Mouse (Mus musculus): ENCODE measurements around the gene Tmem136.
"Not testable (repeated sequence)": the region's sequence is repeated elsewhere in the genome, so short reads cannot be mapped to it uniquely, and the experiment has no call there.

Tmem136 gene

DNA sequence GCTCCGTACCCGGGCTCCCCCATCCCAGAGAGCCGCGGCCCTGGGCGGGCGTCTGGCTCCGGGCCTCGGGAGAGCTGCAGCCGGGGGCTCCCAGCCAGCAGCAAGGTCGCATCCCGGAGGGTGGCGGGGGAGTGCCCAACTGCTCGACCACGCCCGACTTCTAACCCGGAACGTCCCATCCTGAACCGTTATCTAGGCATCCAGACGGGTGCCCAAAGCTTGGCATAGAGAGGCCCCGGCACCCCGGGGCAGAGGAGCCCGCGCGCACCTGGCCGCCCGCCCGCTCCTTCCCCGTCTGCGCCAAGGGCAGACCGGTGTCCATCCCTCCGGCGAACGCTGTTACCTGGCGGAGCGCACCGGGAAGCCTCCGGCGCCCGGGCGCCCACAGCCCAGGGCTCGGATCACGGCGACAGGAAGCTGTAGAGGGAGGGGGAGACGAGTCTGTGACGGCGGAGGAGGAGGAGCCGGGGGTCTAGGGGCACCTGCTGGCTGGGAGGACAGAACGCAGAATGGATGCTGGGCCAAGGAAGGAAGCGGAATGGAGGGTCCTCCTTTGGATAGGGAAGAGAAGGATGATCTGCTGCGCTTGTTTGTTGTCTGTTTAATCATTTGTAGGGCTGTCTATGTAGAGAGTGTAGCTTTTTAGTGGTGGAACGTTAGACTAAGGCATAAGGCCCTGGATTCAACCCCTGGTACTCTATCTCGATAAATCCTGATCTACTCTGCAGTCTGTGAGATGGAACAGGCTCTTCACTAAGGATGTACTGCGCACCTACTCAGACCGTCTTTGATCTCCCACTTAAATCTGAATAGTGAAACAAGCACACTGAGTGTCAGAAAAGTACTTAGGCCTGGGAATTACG is at the start of gene Tmem136:
Tmem136 (minus strand) TSS at position 437 of the 863 bp plus-strand sequence.
- peak; percentile 40 for DNase-seq (ENCODE audit: low read depth)

DNA sequence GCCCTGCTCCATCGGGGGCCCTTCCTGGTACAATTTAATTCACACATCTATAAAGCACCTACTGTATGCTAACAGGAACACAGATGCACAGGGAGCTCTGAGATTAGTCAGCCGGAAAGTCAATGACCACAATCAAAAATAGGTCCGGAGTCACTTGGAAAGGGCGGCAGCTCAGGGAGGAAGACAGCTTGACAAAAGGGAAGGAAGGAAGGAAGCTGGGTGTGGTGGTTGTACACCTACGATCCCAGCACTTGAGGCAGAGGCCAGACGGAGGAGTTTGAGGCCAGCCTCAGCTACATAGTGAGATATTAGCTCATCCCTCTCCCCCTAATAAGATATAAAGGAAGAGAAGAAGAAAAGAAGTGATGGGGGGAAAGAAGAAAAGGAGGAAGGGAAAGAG is 39.6 kb upstream of the Tmem136 start:
- no peak for DNase-seq (ENCODE audit: low read depth)

DNA sequence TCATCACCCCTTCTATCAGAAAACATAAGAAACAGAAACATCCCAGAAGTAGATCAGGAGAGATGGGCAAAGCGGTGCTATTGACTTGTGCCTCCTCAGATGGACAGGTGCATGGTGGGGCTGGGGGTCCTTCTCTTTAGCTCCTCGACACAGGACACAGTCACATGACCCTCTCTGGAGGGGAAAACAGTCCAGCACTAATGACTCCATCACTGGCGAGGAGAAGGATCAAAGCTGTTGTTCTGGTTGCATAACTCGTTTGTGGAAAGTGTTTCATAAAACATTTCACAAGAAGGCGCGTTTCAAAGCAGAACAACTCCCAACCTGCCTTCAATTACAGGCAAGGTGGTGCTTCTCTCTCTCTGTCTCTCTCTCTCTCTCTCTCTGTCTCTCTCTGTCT is 35.4 kb upstream of the Tmem136 start:
- no peak for DNase-seq (ENCODE audit: low read depth)

DNA sequence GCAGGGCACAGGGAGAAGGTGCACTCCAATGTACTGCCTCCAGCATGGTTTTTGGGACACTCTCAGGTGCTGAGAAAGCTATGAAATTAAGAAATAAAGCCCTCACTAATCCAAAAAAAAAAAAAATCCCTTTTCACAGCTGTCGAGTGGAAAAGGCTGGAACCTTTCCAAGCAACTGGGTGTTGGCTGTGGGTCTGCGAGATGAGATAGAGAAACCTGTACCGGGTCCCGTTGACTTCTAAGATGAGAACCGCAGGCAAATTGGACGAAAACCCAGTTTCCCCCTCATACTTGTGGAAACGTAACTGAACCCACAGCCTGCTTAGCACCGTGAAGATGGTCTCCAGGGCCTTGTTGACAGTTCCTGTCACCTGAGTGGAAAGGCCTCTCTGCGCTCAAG is 34.6 kb upstream of the Tmem136 start:
- DNase-seq (ENCODE audit: low read depth) = no peak

DNA sequence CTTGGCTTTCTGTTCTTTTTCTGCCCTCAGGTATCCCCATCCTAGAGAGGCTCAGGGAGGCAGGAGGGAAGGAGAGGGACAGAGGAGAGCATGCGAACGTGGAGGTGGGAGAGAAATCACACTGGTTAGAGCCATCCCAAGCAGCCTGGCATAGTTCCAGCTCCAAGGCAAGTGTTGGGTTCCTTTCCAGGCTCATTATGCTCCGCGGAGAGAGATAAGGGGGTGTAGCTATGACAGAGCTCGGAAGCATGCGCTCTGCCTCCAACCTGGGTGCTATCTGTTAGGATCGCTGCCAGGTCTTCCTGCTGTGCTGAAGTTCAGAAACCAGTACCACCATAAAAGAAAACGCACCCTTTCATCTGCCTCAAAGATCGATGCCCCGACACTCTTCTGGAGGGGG is 33.7 kb upstream of the Tmem136 start:
- no peak for DNase-seq (ENCODE audit: low read depth)

DNA sequence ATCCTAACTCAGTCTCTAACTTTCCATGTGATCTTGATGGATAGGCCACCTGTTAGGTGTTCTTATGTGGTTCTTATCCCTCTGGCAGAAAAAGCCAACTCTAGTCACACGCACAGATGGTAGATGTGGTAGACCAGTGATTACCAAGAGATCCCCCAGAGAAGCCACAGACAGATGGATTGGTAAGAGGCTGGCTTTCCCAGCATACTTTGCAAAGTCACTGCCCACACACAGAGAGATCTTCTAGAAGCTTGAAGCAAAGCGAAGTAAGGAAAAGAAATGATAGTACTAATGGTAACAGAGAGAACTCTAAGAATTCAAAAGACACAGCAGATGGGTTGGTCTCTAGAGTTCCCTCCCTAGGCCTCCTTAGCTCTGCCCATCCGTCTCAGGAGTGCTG is 33.1 kb upstream of the Tmem136 start:
- no peak for DNase-seq (ENCODE audit: low read depth)

- DNase-seq (ENCODE audit: low read depth) = no peak
Measured at GRCm38 (mm10) chr9:43145196-43145595, 28.8 kb upstream of the Tmem136 start.

DNA sequence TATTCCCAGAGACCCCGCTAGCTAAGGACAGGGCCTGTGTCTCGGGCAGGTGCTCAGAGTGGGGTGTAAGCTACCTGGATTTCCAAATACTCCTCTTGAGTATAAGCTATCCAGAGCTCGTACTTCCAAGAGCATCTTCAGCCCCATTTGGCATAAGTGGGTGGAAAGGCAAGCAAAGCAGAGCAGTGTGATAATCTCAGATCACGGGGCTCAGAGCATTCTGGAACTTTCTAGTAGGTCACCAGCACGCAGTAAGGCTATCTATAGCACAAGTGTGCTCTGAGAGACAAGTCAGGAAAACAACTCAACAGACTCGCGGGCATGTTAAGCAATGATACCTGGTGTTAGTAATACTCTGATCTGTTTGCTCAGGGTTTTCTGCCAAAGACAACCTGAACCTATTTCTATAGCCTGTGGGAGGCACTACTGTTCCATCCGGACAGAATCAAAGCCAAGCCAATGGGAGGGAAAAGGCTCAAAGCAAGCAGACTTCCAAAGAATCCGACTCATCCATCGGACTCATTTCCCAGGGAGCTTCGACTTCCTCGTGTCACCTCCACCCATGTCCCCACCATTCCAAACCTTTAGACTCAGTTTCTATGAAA is 27.9 kb upstream of the Tmem136 start:
- no peak for DNase-seq (ENCODE audit: low read depth)

- peak; percentile 47 for DNase-seq (ENCODE audit: low read depth)
Measured at GRCm38 (mm10) chr9:43141839-43142238, 25.5 kb upstream of the Tmem136 start.

GRCm38 (mm10) chr9:43133525-43133924 is 17.2 kb upstream of the Tmem136 start:
- DNase-seq (ENCODE audit: low read depth) = no peak

DNA sequence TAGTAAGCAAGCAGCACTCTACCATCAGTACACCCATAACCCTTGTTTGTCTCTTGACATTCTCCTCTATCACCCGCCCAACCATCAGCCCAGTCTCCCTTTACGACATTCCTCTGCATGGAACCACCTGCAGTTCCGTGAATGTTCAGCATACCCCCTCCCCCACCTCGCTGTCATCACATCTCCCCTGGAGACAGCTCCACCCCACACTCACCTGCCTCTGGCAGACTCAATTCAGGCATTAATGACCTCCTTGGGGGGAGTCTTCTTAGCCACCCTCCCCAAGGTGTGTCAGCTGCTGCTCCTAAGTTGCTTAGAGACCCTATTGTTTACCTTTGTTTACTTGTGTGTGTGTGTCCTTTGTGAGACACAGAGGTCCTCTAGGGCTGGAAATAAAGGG is 16.0 kb upstream of the Tmem136 start:
- no peak for DNase-seq (ENCODE audit: low read depth)

DNA sequence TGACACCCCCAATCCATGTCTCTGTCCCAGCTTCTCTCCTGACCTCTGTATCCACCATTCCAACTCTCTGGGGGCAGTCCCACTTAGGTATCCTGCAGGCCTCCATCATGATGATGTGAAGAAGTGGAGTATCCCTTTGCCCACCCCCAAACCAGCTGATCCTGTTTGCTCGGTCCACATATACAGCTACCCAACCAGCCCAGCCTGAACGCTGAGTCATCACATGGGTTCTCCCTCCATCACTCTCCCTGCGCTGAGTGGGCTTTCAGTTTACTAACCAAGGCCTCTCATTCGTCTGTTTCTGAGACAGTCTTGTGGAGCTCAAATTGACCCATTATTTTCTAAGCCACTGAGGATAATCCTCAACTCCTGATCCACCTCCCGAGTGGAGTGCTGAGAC is 15.6 kb upstream of the Tmem136 start:
- DNase-seq (ENCODE audit: low read depth) = no peak

- no peak for DNase-seq (ENCODE audit: low read depth)
Measured at GRCm38 (mm10) chr9:43130684-43131083, 14.3 kb upstream of the Tmem136 start.

GRCm38 (mm10) chr9:43127101-43127787 is 10.9 kb upstream of the Tmem136 start:
- no peak for DNase-seq (ENCODE audit: low read depth)

- DNase-seq (ENCODE audit: low read depth) = no peak
Measured at GRCm38 (mm10) chr9:43122379-43122778, 6.0 kb upstream of the Tmem136 start.

- not testable (repeated sequence) for DNase-seq (ENCODE audit: low read depth)
Measured at GRCm38 (mm10) chr9:43121948-43122347, 5.6 kb upstream of the Tmem136 start.

GRCm38 (mm10) chr9:43116997-43117336 is 597 bp upstream of the Tmem136 start:
- DNase-seq (ENCODE audit: low read depth) = no peak

- no peak for DNase-seq (ENCODE audit: low read depth)
Measured at GRCm38 (mm10) chr9:43115431-43116133, 788 bp downstream of the Tmem136 start.

- no peak for DNase-seq (ENCODE audit: low read depth)
Measured at GRCm38 (mm10) chr9:43114833-43115232, 1.5 kb downstream of the Tmem136 start.

DNA sequence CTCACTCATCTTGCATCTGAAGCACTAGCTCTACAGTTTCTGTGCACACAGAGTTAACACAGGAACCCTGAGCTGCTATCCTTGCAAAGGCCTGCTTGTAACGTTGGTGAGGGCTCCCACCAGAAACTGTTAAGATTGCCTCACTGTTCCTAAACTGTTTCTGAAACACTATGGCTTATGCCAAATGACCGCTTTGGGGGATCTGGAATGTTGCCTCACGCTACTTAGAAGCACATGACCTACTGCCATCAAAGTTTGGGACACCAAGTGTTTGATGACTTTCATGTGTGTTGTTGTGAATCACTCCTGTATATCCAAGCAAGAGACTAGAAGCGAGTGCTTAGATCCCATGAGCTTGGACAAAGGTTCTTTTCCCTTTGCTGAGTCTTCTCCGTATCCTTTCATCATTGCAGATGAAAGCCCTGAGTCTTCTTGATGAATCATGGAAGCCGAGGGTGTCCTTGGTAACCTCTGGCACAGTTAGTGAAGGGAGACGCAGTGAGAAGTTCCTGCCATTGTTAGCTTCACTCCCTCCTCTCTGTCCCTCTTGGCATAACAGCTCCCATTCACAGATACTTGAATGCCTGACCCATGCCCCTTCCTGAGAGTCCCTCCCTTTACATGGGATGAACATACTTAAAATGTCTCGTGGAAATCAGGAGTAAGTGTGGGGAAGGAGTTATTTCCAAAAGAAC is 5.9 kb downstream of the Tmem136 start:
- no peak for DNase-seq (ENCODE audit: low read depth)

DNA sequence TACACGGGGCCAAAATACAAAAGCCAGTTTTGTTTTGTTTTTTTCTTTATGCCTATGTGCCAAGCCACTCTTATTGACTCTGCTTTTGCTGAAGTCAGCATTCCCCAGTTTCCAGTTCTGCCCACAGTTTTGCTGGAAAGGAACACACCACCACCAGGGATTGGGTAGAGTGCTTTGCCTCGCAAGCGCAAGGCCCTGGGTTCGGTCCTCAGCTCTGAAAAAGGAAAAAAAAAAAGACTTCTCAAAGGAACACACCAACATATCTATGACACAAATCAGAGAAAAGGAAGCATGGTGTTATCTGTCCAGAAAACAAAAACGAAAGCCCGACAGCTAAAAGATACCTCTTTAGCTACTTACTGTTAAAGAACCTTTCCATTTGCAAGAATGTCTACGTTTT is 7.2 kb downstream of the Tmem136 start:
- DNase-seq (ENCODE audit: low read depth) = no peak

DNA sequence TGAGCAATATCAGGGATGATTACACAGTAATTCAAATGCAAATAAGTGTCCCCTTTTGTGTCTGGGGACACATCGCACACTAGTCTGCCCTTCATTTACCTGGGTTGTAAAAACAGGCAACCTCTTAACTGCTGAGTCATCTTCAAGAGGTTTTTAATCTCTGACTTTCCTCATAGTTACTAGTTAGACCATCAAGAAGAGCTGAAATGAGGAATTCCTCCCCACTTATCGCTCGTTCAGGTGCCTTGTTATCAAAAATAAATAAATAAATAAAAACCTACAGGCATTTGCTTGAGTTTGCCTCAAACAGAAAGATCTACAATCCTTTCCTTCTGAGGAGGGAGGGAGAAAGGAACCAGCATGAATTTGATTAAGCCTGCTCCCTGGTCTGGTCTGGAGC is 7.6 kb downstream of the Tmem136 start:
- DNase-seq (ENCODE audit: low read depth) = no peak
